Mouse (Mus musculus): Measurements from ENCODE around the gene Fuca2. TPM values are rescaled to one million over a fixed set of nuclear protein-coding genes. Genes with fewer than 3 reads are reported as not detected.
"Not testable (repeated sequence)": the region's sequence is repeated elsewhere in the genome, so short reads cannot be mapped to it uniquely, and the experiment has no call there.

Fuca2 gene
- polyA plus RNA-seq (2012; rRNA removed): 39.1 and 42.2 TPM in 2 replicates

- no peak within 1 kb of the TSS for H3K4me3 ChIP-seq (ENCODE audit: insufficient read depth, low read length)
- peaks cover 6% of the 10 kb centered on the region for H3K4me1 ChIP-seq (ENCODE audit: control insufficient read depth, insufficient read depth, low read length)
- no peak for TF ChIP-seq POLR2A (IDR thresholded peaks at IDR 0.05; ENCODE audit: extremely low read depth, insufficient read depth, low read length)
- TF ChIP-seq CTCF (IDR thresholded peaks at IDR 0.05; ENCODE audit: extremely low read depth, insufficient read depth, low read length): no peak
- H3K27ac ChIP-seq (ENCODE audit: insufficient read depth, low read length): no peak within 1 kb of the TSS
These were observed at the start of gene Fuca2 for GRCm38 (mm10) chr10:13499331-13499730. Fuca2 (plus strand) TSS chr10:13499540.

- H3K4me1 ChIP-seq (ENCODE audit: control insufficient read depth, insufficient read depth, low read length): no peaks in the 10 kb centered on the region
- TF ChIP-seq CTCF (IDR thresholded peaks at IDR 0.05; ENCODE audit: extremely low read depth, insufficient read depth, low read length) (no peak), POLR2A (IDR thresholded peaks at IDR 0.05; ENCODE audit: extremely low read depth, insufficient read depth, low read length) (no peak)
- H3K4me3 ChIP-seq (ENCODE audit: insufficient read depth, low read length): no peak overlapping the region
- no peak overlapping the region for H3K27ac ChIP-seq (ENCODE audit: insufficient read depth, low read length)
These were observed 47.7 kb upstream of the Fuca2 start for GRCm38 (mm10) chr10:13451640-13452039.

GRCm38 (mm10) chr10:13453200-13453990 lies 45.9 kb upstream of the Fuca2 start:
- Histone ChIP-seq H3K4me3 (ENCODE audit: insufficient read depth, low read length) (no peak overlapping the region), H3K27ac (ENCODE audit: insufficient read depth, low read length) (no peak overlapping the region), H3K4me1 (ENCODE audit: control insufficient read depth, insufficient read depth, low read length) (no peaks in the 10 kb centered on the region)
- no peak for TF ChIP-seq CTCF (IDR thresholded peaks at IDR 0.05; ENCODE audit: extremely low read depth, insufficient read depth, low read length)
- TF ChIP-seq POLR2A (IDR thresholded peaks at IDR 0.05; ENCODE audit: extremely low read depth, insufficient read depth, low read length): no peak

- H3K4me3 ChIP-seq (ENCODE audit: insufficient read depth, low read length); H3K27ac ChIP-seq (ENCODE audit: insufficient read depth, low read length); H3K4me1 ChIP-seq (ENCODE audit: control insufficient read depth, insufficient read depth, low read length): not testable (repeated sequence)
These were observed 35.0 kb upstream of the Fuca2 start for GRCm38 (mm10) chr10:13464295-13464694.

GRCm38 (mm10) chr10:13466925-13467324 lies 32.4 kb upstream of the Fuca2 start:
- H3K4me1 ChIP-seq (ENCODE audit: control insufficient read depth, insufficient read depth, low read length): no peaks in the 10 kb centered on the region
- no peak overlapping the region for H3K4me3 ChIP-seq (ENCODE audit: insufficient read depth, low read length)
- no peak for TF ChIP-seq CTCF (IDR thresholded peaks at IDR 0.05; ENCODE audit: extremely low read depth, insufficient read depth, low read length)
- no peak for TF ChIP-seq POLR2A (IDR thresholded peaks at IDR 0.05; ENCODE audit: extremely low read depth, insufficient read depth, low read length)
- no peak overlapping the region for H3K27ac ChIP-seq (ENCODE audit: insufficient read depth, low read length)

GRCm38 (mm10) chr10:13468025-13468529 lies 31.3 kb upstream of the Fuca2 start:
- not testable (repeated sequence) for H3K4me1 ChIP-seq (ENCODE audit: control insufficient read depth, insufficient read depth, low read length); H3K27ac ChIP-seq (ENCODE audit: insufficient read depth, low read length); H3K4me3 ChIP-seq (ENCODE audit: insufficient read depth, low read length)

GRCm38 (mm10) chr10:13470236-13470635 lies 29.1 kb upstream of the Fuca2 start:
- Histone ChIP-seq H3K27ac (ENCODE audit: insufficient read depth, low read length) (no peak overlapping the region), H3K4me3 (ENCODE audit: insufficient read depth, low read length) (no peak overlapping the region), H3K4me1 (ENCODE audit: control insufficient read depth, insufficient read depth, low read length) (peaks cover 2% of the 10 kb centered on the region)
- TF ChIP-seq CTCF (IDR thresholded peaks at IDR 0.05; ENCODE audit: extremely low read depth, insufficient read depth, low read length) (no peak), POLR2A (IDR thresholded peaks at IDR 0.05; ENCODE audit: extremely low read depth, insufficient read depth, low read length) (no peak)

- no peak overlapping the region for H3K27ac ChIP-seq (ENCODE audit: insufficient read depth, low read length)
- no peak for TF ChIP-seq POLR2A (IDR thresholded peaks at IDR 0.05; ENCODE audit: extremely low read depth, insufficient read depth, low read length)
- TF ChIP-seq CTCF (IDR thresholded peaks at IDR 0.05; ENCODE audit: extremely low read depth, insufficient read depth, low read length): no peak
- peak overlapping the region; percentile 38 for H3K4me3 ChIP-seq (ENCODE audit: insufficient read depth, low read length)
- peaks cover 2% of the 10 kb centered on the region for H3K4me1 ChIP-seq (ENCODE audit: control insufficient read depth, insufficient read depth, low read length)
These were observed 26.0 kb upstream of the Fuca2 start for GRCm38 (mm10) chr10:13473287-13473832.

GRCm38 (mm10) chr10:13473833-13474567 lies 25.3 kb upstream of the Fuca2 start, which contains the start of gene Phactr2:
Phactr2 (minus strand) TSS chr10:13474412.
- no peak within 1 kb of the TSS for H3K27ac ChIP-seq (ENCODE audit: insufficient read depth, low read length)
- peaks cover 2% of the 10 kb centered on the region for H3K4me1 ChIP-seq (ENCODE audit: control insufficient read depth, insufficient read depth, low read length)
- TF ChIP-seq CTCF (IDR thresholded peaks at IDR 0.05; ENCODE audit: extremely low read depth, insufficient read depth, low read length) (no peak), POLR2A (IDR thresholded peaks at IDR 0.05; ENCODE audit: extremely low read depth, insufficient read depth, low read length) (no peak)
- peak within 1 kb of the TSS; percentile 38 for H3K4me3 ChIP-seq (ENCODE audit: insufficient read depth, low read length)

- Histone ChIP-seq H3K4me3 (ENCODE audit: insufficient read depth, low read length) (peak overlapping the region; percentile 38), H3K4me1 (ENCODE audit: control insufficient read depth, insufficient read depth, low read length) (peaks cover 2% of the 10 kb centered on the region), H3K27ac (ENCODE audit: insufficient read depth, low read length) (no peak overlapping the region)
- TF ChIP-seq POLR2A (IDR thresholded peaks at IDR 0.05; ENCODE audit: extremely low read depth, insufficient read depth, low read length) (no peak), CTCF (IDR thresholded peaks at IDR 0.05; ENCODE audit: extremely low read depth, insufficient read depth, low read length) (no peak)
These were observed 24.8 kb upstream of the Fuca2 start for GRCm38 (mm10) chr10:13474568-13474955.
